Mouse (Mus musculus): Measurements from ENCODE around the gene Notum.

GRCm38 (mm10) chr11:120617519-120618112 lies 43.4 kb downstream of the Notum start, which contains the start of gene Pcyt2:
- TF ChIP-seq CTCF (IDR thresholded peaks at IDR 0.05; ENCODE audit: low read depth) (no peak), EP300 (IDR thresholded peaks at IDR 0.05; ENCODE audit: low read depth) (peak; percentile 53; the same call in 1 of the 2 replicates)

Data from heart, postnatal 0 days (tissue).